Mouse (Mus musculus) ovary, postnatal 10 days (tissue): Measurements from ENCODE around the gene Fndc3b.

Source experiments
- DNase-seq: peaks from one replicate; pipeline ENCODE4 v3.0.0; 2022; ENCODE audit warnings: low spot score

Gene Fndc3b

DNA sequence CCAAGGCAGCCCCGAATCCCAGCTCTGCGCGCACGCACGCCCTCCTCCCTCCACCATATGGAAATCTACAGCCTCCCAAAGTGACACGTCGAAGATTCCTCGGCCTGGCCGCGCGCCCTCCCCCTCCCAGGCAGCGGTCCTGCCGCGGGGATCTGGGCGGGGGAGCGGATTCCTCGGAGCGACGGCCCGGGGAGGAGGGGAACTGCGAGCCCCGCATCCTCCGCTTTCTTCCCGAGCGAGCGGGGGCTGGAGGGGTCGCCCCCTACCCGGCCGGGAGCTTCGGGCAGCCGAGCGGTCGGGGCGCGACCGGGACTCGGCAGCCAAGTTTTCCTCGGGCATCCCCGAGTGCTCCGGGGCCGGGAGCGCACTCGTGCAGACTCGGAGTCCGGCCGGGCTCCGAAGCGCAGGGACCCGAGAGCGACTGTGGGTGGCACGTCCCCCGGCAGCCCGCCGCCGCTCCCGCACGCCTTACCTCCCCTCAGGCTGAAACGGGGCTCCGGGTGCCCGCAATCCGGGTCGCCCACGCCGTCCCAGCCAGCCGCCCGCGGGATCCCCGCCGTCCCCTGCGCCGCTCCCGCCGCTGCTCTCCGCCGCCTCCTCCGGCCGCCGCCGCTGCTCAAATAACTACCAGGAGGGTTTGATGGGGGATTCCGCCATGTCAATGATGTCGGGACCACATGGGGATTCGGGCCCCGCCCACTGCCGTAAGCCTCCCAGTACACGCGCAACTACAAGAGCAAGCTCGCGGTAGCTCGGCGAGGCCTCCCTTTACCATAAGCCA, at the start of gene Fndc3b:
Fndc3b (minus strand) TSS at position 660 of the 781 bp plus-strand sequence.
- DNase-seq, result peak; percentile 87

DNA sequence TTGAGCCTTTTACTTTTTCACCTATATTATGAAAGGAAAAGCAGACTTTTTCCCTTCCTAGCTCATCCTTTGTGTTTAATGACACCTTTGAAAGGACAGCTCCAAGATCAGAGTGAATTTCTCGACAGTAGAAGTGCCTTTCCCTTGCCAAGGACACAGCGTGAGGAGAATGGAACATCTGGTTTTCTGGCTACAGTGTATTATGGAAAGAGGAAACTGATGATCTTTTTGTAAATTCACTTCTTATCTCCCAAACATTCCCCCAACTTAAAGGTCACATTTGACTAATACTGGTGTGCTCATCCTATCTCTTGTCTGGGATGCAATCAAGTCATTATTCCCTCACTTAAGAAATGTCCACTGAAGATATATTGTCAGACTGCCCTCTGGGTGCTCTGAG, 49.2 kb upstream of the Fndc3b start:
- DNase-seq, result no peak

DNA sequence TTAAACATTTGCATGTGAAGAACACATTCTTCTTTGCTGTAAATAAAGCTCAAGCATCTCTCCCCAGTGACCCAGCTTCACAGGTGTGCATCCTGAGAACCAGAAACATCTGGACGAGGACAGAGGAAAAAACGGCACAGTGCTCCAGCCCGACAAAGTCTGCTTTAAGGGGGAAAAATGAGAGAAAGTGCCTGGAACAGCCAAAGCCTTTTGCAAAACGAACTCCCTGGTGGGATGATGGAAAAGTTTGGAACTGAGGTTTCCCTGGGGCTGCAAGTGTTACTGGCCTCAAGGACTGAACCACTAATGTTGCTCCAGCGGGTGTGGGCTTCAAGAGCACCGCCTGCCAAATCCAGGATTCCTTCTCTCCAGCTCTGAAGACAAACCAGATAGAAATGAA, 47.9 kb upstream of the Fndc3b start:
- no peak for DNase-seq

DNA sequence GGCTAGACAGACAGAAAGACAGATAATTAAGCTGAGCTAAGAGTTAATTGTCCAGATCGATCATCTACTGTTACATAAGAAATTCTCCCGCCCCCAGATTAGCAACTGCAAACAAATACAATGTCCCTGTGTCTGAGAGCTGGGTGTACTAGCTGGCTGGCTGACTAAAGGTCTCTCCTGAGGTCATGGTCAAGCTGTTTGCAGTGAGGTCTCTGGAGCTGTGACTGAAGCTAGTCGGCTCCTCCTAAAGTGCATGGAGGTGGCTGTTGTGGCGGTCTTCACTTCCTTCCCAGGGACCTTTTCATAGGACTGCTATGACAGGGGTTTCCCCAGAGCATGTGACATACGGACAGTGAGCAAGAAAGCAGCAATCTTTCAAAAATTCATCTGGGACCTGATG, 40.5 kb upstream of the Fndc3b start:
- no peak for DNase-seq

DNA sequence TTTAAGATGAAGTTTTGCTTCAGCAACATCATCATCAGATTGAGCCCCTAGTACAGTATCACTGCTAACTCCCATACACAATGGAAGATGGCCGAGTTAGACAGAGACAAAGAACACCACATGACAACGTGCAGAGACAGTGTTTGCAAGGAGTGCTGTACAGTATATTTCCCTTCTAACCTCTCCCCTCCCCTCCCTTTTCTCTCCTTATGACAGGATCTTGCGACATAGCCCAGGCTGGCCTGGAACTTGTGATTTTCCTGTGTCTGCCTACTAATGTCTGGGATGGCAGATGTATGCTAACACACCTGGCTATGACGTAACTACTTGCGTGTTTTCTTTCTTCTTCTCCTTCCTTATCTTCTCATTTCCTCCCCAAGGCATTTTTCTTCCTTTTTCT, 40.0 kb upstream of the Fndc3b start:
- no peak for DNase-seq

DNA sequence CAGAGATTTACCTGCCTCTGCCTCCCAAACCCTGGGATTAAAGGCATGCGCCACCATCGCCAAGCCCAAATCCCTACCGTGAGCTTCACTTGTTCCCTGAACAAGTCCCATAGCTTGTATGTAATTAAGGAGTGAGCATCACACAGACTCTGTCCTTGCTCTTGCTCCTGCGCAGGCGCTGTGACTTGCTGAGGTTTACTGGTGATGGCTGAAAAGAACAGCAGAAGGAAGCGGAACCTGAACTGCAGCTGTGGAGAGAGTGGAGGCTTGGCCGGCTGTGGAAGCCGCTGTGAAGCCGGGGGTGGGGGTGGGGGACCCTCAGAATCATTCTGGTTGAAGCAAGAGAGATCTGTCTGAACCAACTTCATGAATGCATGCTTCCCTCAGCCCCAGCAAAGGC, 34.5 kb upstream of the Fndc3b start:
- no peak for DNase-seq

DNA sequence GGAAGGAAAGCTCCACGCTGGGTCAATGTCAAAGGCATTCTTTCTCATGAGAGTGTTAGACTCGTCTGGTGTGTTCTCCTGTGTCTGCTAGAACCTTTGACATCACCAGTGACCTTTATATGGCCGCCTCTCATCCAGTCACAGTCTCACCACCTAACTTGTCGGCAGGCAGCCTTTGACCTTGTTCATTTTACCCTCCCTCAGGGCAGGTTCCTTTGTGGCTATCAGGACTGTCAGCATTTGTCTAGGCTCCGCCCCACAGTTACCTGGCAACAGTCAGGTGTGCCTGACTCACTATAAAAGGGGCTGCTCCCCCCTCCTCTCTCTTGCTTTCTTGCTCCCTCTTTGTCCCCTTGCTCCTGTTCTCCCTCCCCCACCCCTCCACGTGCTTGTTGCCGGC, 33.6 kb upstream of the Fndc3b start:
- DNase-seq, result no peak

DNA sequence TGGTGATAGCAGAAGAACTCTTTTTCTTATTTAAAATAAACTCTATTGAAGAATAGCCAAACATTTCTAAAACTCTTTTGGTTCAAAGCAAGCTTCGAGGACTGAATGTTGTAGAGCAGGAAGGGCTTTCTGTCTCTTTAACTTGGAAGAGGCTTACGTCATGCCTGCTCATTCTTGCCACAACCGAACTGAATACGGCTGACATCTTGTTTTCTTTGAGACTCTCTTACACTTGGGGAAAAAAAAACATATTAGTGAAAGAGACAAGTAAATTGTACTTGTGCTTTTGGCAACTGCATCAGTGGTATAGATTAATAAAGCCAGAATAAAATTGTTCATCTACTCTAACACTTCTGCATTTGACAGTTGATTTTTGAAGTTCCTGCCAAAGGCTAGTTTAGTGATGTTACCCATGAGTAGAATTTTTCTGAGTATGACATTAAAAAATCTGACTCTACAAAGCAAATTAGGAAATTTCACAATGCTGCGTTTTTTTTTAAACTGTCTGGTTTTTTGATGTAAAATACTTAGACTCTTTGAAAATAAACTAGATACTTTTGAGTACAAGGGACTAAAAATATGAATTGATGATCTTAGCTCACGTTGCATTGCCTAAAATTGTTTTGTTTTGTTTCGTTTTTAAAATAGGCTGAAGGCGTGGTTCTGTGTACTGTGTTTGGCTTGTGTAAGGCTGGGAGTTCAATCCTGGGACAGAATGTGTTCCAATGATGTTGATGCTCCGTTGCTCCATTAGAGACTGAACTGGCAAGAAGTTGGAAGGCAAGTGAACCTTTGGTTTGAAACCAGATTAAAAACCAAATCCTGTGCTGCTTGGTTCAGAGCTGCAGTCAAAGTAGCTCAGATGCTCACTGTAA, 32.4 kb upstream of the Fndc3b start:
- no peak for DNase-seq

DNA sequence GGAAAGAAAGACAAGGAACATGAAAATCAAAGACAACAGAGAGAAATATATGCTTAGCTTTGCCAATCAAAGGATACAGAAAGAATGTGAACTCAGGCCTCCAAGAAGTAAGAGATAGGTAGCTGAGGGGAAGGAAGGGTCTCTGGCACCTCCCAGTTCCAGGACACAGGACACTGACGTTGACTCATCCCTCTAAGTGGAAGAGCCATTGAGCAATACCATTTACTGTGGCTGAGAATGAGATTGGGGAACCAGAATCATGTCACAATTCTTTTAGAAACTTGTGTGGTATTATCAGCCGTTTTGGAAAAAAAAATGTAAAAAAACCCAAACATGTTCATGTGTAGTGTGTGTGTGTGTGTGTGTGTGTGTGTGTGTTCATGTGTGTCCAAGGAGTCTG, 31.0 kb upstream of the Fndc3b start:
- no peak for DNase-seq

DNA sequence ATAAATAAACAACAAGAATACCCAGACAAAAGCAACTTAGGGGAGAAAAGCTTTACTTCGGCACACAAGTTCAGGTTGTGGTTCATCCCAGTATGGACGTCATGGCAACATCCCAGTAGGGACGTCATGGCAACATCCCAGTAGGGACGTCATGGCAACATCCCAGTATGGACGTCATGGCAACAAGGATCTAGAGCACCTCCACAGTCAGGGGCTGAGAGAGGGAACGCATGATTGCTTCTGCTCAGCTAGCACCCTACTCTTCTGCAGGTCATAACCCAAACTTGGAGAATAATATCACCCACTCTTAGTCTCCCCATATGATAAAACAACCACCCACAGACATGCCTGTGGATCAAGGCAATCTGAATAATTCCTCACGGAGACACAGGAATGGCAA, 29.0 kb upstream of the Fndc3b start:
- DNase-seq, result no peak

DNA sequence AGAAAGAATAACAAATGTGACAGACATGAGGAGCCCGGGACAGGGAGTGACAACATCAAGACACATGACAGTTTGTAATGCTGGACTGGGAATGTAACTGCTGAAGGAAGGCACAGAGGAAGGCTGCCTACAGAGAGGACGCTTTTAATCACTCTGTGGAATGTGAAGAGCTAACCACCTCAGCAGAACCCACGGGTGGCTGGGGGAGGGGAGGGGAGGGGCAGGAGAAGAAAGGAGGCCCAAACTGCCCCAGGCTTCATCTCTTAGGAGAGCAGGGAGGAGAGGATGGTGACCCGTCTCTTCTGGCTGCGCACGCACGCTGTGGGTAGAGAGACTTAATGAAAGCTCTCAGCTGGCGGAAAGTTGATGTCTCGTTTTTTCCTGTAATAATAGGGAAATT, 25.1 kb upstream of the Fndc3b start:
- no peak for DNase-seq

DNA sequence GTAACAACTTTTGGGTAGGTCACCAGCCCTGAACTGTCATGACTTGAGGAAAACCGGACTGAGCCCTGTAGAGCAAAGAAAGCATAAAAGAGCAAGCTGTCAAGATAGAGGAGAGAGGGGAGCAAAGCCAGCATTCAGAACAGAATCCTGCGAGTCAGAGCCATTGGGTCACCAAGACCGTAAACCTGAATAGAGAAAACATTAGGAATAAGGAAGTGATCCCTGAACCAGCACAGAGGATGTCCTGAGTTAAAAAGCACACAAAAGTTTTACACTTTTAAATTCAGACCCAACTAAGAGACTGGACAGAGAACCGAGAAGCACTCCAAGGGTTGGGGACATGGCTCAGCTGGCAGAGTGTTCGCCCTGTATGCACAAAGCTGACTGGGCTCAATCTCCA, 24.0 kb upstream of the Fndc3b start:
- no peak for DNase-seq

DNA sequence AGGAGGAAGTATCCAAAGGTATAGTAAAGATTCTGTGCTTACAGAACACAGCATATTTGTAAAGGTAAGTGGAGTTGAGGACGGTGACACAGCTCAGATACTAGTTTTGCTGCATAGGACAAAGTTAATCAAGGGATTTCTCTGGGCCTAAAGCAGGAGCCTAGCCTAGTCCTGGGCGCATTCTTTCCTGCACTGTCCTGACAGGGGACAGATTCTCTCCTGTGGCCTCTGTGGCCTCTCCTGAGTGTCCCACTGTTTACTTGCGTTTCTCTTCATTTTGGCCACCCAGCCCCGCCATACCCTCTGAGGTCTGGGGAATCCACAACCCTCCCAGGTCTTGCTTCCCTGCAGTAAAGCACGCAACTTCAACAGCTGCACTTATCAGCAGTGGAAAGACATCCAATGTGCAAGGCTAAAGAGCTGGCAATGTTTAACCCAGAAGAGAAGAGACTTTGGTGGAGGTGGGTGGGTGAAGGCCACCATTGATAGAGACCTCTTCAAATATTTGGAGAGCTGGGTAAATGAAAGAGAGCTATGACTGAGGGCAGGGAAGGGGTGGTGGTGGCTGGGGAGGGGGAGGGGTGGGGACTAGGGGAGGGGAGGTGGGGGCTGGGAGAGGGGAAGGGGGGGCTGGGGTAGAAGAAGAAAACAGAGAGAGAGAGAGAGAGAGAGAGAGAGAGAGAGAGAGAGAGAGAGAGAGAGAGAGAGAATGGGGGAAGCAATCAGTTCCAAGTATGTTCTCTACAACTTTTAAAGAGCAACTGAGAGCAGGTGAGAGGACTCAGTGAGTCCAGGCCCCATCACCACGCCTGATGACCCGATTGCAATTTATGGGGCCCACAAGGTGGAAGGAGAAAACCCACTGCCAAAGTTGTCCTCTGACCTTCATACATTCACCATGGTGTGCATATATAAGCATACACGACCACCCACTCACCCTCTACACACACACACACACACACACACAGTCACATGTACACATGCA, 18.0 kb upstream of the Fndc3b start:
- DNase-seq, result no peak

DNA sequence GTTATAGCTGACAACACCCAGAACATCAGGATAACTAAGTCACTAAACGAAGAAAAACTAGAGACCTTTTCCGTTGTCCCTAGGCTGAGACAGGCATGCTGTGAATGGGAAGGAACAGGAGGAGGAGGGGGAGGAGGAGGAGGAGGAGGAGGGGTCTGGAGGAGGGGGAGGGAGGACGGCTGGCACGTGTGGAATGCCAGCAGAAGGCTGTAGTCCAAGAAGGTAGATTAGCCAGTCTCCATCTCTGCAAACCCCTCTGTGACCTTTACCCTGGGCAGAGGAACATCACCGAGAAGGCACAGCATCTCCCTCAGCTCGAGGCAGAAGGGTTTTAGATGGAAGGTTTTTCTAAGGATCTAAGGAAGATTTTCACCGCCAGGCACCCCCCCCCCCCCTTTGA, 17.1 kb upstream of the Fndc3b start:
- DNase-seq, result no peak

DNA sequence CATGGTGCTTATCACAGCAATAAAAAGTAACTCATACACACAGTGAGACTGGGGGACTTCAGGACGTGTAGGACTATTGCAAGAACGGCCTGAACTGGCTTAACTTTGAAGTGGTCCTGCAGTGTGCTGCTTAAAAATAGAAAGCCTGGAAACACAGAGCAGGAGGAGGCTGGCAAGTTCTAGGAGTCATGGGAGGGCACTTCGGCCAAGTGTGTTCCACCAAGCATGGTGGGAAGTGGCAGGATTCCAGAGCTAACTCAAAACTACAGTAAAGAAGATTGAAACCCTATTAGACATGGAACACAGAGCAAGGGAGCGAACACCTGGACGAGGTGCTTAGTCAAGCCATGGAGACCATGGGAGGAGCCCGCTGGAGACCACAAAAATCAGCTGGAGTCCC, 14.6 kb upstream of the Fndc3b start:
- no peak for DNase-seq

DNA sequence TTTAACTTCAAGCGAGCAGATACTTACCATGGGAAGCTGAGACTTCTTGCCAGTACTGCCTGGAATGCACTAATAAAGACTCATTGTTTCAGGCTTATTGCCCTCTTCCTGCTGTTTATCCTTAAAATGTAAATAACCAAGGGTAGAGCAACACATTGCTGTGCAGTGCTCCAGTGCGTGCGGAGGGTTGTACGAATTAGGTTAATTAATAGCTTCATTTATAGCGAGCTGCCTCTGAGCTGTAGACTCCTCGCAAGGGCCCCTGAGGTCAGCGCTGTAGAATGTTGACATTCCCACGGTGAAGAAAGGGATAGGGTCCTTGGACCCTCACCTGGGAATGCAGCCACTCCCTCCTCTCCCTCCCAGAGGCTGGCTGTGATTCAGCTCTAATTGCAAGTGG, 13.1 kb upstream of the Fndc3b start:
- no peak for DNase-seq

DNA sequence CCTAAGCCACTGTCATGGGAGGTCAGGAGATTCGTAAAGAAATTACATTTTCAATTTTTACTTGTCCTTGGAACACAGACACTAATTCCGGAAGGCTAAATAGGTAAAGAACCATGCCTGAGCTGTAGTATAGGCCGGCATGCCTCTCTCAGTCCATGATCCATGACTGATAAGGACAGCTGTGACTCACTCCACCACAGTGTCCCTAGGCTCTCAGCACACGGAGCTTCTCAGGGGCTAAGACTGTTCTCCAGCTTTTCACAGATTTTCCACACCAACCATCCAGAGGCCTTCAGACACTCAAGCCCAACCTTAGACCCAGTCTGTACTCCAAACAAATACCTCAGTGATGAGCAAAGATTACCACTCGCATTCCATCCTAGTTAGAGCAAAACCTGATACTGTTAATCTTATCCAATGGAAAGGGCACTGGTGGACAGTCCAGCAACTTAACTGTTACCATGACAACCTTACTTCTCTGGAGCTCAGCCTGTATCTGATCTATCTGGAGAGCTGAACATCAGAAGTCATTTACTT, 7.8 kb upstream of the Fndc3b start:
- no peak for DNase-seq

DNA sequence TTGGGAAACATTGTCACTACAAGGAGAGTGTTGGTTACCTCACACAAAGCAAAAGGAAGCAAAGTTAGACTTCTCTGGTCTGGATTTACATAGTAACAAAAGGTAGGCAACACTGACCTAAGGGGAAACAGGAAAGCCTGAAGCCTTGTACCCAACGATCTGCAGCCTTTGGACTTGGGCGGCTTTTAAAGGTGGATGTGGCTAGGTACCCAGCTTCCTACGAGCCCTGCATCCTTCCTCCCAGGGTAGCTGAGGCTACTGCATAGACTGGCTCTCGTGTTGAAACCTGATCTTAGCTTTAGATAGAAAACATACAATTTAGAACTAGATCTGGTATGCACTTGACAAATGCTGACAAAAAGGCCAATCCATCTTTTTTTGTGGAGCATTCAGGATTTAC, 2.9 kb upstream of the Fndc3b start:
- DNase-seq, result no peak

DNA sequence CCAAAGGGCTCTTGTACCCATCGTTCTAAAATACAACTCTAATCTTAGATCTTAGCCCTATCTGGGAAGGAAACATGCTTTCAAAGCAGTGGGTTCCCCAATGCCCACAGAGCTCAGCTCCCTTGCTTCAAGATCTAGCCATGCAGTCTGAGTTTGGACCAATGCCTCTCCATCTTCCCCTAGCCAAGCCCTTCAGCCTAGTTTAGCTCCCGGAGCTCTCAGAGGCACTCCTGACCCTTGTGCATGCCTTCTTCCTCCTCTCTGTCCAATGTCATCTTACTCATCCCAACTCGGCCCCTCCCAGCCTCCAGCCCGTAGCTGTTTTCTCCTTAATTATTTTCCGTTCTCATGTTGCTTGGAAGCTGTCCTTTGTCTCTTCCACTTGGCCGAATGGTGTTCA, 1.3 kb upstream of the Fndc3b start:
- DNase-seq, result no peak

DNA sequence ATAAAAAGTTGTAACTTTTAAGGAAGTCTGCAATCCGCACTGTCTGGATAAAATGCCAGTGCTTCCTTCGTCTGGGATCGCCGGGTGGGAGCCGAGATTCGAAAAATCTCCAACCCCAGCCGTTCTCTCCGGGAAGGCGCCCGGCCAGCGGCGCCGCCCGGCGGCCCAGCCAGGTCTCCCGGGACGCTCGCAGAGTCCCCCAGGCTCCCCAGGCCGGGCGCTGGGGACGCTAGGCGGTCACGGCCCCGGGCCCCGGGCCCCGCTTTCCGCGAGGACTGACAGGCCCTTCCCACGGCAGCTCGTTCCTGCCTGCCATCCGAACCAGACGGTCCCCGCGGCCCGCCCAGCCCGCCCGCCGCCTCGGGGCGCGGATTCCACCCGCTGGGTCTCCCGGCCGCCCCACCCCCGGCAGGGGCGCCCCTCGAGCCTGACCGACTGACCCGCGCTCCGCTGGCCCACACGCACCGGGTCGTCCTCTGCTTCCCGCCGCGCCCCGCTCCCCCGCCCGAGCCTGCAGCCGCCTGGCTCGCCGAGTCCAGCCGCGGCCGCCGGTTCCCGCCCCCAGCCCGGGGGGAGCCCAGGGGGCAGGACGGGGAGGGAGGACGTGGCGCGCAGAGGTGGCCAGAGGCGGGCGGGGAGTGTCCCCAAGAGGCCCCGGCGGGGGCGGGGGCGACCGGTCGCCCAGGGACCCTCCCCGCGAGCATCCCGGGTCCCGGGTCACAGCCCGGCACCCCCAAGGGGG, 1.0 kb downstream of the Fndc3b start:
- DNase-seq, result peak; percentile 58
